Mouse (Mus musculus): ENCODE results near the gene Fgf22.

Fgf22 gene

DNA sequence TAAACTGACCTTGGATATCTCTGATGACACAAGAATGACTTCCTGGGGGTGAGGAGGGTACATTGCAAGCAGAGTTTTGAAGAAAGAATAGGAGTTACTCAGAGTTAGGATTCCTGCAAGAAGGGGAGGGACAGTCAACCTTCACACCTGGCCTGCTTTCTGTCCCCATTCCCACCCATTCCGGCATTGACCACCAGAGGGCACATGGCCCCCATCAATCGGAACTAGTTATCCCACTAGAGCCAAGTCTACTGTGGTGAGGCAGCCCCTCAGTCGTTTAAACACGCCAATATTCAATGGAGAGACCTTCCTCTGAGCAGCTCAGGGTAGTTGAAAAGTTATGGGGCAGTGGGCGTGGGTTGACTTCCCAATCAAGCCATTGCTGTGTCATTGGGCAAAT is 13.5 kb downstream of the Fgf22 start:
- DNase-seq = peak; percentile 80 to 84

DNA sequence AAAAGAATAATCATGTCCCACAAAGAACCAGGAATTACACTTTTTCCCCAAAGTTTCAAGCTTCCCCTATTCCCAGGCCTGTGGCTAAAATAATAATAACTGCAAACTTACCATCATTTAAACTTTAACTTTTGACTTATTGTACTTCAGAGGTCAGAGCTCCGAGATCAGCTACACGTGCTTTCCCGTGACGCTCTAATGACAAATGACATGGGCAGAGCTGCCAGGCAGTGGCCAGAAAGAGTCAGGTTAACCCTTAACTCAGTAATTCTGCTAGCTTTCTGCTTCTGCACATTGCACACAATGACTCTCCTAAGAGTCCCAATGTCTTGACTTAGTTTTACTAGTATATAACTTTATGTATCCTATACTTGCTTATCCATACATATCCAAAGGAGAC is 14.5 kb downstream of the Fgf22 start:
- DNase-seq = no peak

DNA sequence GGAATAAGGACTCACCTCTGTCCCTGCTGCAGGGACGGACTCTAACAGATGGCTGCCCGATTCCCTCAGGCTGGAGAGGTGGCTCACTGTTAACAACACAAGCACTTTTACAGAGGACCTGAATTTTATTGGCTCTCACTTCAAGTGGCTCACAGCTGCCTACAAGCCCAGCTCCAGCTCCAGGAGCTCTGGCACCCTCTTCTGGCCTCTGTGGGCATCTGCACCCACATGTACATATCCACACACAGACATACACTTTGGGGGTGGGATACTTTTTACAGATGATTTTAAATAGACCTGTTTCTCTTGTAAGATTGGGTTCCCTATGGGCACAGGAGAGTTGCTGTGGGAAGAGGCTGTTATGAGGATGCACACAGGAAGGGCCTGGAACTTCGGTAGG is 17.4 kb downstream of the Fgf22 start:
- no peak for DNase-seq

DNA sequence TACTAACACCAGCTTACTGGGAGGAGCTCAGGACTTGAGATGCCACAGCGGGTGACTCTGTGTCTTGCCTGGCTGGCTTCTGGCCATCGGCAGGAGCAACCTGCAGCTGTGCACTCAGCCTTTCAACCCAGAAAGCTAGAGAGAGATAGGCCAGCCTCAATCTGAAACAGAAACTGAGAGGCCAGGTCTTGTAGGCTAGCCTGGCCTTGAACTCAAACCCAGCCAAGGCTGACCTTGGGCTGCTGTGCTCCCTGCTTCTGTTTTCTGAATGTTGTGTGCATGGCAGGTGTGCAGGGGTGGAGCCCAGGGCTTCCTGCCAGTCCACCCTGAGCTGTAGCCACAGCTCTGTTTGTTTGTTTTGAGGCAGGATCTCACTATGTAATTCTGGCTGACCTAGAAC is 18.3 kb downstream of the Fgf22 start:
- no peak for DNase-seq

DNA sequence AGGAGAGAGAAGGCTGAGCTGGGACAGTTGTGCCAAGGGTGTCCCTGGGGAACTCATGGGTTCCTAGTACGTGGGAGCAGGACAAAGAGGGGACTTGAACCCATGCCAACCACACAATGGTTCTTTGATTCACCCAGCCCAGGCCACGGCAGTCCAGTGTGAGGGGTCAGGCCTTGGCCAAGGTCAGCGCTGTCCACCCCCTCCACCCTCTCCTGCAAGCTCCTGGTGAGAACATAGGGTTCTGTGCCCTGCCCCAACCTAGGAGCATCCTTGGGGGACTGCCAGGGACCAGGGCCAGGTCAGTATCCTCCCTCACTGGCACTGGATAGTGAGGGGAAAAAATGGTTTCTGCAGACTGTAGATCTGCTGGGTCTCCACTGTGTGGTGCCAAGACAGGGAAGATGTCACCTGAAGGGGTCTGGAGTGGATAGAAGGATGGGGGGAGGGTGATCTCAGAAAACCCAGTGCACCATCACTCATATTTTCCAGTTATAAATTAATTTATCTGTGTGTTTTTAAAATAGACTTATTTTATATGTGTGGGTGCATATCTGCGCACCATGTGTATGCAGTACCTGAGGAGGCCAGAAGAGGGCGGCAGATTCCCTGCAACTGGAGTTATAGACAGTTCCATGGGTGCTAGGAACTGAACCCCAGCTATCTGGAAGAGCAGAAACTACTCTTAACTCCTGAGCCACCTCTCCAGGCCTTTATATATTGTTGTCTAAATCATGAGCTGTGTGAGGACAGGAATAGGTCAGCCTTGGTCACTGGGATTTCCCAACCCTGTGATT is 19.8 kb downstream of the Fgf22 start:
- peak; percentile 46 to 47 for DNase-seq

DNA sequence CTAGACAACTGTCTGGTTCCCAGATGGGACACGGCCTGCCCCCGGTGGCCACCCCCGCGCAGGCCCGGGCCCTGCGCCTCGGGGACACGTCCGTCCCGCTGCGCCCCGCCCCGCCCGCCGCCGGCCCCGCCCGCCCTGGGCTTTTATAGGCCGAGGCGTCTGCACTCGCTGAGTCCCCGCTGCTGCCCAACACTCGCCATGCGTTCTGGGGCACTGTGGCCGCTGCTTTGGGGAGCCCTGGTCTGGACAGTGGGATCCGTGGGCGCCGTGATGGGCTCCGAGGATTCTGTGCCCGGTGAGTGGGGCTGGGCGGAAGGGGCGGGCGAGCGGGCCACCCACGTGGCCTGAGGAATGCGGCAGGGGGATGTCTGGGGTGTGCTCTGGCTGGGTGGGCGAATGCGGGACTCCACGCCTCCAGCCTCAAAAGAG is 22.2 kb downstream of the Fgf22 start, which contains the start of gene Fstl3:
Fstl3 (plus strand) TSS at position 170 of the 429 bp plus-strand sequence.
- DNase-seq = no peak

DNA sequence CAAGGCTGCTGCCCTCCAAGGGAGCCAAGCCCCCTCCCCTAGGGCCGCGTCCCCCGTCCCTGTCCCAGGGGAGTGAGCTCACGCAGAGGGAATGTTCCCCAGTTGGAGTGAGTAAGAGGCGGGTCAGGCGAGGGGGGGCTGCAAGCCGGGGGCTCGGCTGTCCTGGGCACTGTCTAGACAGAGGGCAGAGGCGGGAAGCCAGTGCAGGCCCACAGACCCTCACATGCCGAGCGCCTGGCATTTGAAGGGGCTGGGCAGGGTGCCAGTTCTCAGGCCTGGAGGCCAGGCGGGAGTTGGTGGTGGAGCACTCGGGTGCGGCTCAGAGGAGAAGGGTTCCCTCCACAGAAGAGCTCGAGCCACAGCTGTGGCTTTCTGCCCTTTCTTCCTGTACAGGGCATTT is 23.1 kb downstream of the Fgf22 start:
- no peak for DNase-seq

DNA sequence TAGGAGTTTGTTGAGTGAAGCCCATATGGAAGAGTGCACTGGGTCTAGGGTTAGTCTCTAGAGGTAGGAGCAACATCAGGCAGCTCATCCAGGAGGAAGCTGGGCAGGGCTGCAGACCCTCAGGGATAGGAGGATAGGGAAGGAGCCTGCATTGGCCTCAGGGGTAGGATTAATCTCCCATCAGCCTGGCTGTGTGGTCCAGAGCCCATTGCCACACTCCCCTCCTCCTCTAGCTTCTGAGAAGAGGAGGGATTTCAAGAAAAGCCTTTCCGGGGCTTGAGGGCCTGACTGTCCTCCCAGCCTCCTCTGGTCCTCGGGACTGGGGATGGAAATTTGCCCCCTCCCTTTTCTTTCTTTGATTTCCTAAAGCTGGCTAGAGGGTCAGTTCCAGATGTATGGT is 24.3 kb downstream of the Fgf22 start:
- no peak for DNase-seq

DNA sequence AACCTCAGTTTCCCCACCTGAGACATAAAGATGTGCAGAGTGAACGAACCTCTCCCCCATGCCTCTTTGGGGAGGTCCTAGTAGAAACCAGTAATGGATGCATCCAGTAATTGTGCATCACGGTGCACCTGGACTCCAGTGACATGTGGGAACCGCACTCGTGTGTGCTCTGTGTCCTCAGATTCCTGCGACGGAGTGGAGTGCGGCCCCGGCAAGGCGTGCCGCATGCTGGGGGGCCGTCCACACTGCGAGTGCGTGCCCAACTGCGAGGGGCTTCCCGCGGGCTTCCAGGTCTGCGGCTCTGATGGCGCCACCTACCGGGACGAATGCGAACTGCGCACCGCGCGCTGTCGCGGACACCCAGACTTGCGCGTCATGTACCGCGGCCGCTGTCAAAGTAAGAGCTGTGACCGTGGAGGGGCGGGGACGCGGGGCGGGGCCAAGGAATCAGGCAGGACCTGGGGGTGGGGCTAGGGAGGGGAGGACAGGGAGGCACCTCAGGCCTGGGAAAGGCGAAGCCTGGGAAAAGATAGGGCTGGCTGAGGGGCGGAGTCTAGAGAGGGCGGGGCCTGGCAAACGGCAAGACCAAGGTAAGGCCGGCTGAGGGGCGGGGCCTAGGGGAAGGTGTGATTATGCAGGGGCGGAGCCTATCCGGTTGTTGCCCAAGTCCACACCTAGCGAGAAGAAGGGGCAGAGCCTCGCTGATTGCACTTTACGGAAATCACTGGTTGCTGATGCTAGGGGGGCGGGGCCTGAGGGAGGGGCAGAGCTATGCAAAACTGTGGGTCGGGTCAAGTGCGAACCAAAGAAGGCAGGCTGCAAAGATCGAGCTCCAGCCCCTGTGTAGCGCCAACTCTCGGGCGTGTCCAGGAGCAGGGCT is 25.1 kb downstream of the Fgf22 start:
- peak; percentile 98 for DNase-seq

DNA sequence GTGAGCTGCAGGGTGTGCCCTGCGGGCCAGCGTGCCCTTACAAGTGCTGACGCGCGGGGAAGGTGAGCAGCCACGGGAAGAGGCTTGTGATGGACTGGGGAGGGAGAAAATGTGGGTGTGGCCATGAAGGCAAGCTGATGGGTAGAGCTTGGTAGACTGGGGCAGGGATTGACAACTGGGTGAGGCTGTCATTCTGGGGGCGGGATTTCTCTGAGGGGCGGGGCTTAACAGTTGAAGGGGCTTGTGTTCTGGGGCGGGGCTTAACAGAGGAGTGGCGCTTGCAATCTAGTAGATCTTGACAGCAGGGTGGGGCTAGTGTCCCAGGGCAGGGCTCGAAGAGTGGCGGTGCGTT is 25.8 kb downstream of the Fgf22 start:
- DNase-seq = peak in 1 of 2 experiments; percentile 82

DNA sequence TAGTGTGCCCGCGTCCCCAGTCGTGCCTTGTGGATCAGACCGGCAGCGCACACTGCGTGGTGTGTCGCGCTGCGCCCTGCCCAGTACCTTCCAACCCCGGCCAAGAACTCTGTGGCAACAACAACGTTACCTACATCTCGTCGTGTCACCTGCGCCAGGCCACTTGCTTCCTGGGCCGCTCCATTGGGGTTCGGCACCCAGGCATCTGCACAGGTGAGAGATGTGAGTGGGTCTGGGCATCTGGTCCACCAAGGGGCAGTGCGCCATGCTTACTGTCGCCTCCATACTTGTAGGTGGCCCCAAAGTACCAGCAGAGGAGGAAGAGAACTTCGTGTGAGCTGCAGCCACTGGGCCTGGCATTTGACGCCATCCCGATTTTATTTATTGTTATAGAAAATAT is 26.3 kb downstream of the Fgf22 start:
- no peak for DNase-seq

DNA sequence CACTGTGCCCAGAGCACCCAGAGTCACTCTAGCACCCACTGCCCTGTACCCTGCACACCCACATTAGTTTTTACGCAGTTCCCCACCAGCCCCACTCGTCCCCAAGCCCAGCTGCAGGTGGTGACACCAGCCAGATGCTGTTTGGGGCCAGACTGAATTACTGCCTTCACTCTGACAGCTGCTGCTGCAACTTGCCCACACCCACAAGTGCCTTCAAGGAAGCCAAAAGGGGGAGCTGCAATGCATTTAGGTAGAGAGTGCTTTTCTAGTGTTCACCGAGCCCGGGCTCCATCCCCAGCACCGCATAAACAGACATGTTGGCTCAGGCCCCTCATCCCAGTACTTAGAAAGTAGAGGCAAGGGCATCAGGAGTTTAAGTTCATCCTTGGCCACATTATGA is 27.1 kb downstream of the Fgf22 start:
- DNase-seq = no peak

DNA sequence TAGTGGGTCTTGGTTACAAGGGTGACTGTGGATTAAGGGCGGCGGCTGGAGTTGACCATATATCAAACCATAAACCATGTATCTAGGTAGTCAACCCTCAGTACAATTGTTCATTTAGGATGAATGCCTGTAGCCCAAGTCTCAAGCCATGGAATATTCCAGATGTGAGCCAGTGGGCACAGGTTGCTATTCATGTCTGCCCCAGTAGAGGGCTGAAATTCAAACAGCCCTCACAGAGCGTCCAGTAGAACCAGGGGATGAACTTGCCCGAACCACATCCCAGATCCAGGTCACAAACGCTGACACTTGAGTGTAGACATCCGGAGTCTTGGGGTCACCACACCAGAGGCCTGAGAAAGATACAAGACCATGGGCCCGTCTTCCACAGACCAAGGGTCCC is 28.2 kb downstream of the Fgf22 start:
- no peak for DNase-seq

DNA sequence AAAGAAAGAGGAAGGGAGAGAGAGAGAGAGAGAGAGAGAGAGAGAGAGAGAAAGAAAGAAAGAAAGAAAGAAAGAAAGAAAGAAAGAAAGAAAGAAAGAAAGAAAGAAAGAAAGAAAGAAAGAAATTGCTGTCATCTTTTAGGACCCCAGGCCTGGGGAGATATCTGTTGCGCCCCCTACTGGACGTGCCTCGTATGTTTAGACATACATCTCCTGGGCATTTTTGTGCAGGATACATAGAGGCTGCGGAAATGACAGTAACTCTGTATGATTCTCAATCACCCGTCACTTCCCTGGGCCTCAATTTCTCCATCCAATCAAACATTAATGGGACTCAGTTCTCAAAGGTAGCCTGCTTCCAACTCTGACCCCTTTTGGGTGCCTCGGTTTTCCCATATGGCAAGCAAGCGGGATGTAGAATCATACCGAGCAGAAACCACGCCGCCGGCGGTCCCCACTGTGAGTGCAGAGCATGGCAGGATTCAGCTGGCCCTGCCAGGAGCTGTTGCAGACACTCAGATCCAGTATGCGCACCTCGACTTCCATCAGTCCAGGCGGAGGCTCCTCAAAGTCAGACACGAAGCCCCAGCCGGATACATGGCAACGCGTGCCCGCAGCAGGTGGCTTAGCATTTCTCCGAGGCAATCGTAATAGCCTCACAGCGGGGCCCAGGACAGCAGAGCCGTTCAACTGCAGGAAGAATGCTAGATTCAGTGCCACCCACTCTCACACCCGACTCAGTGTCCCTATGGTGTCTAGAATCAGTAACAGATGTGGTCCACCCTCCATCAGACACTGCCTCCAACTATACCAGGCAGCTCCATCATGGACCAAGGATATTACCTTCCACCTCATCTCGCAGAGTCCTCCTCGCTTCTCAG is 29.3 kb downstream of the Fgf22 start:
- DNase-seq = peak; percentile 77 to 79

DNA sequence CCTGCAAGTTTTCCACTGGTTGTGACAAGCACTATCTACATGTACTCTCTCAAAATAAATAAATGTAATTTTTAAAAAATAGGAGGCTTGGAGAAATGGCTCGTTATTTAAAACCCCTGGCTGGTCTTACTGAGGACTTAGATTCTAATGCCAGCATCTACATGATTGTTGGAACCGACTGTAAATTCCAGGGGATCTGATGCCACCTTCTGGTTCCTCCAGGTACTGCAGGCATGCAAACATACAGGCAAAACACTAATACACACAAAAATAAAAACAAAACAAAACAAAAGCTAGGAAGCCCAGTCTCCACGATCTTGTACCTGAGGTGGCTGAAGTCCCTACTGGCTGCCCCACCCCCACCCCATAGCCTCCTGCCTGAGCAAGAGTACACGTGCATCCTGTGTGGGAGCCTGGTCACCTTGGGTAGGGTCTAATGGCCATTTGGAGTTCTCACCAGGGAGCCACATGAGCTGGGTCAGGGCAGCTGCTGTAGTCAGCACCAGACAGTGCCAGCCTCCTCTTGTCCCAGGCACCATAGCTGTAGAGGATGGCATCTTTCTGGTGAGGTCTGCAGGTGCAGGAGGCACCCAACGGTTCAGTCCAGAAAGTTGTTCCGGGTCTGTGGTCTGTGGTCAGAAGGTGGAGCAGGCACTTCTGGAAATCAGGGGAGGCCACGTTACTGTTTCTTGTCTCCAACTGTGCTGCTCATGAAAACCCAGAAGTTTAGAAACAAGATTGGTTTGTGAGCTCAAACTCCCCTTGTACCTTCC is 33.7 kb downstream of the Fgf22 start:
- DNase-seq = peak; percentile 87 to 90

DNA sequence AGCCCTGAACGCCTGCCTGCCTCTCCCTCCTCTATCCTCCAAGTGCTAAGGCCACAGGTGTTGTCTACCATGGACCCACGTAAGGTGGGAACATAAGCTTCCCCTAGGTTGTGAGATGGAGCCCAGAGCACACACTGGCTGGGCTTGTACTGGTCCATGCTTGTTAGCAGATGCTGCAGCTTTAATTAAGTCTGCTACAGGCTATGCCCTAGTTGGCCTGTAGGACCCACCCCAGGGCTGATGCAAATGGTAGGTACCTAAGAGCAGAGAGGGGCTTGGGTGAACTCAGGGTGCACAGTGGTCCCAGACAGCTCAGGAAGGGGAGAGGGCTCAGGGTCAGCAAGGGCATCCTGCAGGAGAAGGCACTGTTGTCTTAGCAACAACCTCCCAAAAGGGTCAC is 34.7 kb downstream of the Fgf22 start:
- DNase-seq = no peak

DNA sequence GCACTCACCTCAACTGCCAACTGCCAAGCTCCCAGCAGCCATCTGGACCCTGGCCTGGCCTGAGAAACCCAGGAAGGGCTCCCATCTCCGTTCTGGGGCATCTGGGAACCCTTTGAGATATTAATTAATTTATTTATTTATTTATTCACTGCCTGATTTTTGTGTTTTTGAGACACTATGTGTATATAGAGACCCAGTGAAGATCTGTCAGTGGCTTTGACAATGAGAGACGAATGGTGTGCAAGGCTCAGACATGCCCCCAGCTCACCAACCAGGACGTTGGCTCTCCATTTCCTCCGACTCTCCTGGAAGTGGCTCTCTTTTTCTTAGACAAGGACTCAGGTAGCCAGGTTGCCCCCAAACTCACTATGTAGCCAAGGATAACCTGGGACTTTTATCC is 36.0 kb downstream of the Fgf22 start, which contains the start of gene Prss57:
Prss57 (minus strand) TSS at position 101 of the 400 bp plus-strand sequence.
- DNase-seq = no peak

DNA sequence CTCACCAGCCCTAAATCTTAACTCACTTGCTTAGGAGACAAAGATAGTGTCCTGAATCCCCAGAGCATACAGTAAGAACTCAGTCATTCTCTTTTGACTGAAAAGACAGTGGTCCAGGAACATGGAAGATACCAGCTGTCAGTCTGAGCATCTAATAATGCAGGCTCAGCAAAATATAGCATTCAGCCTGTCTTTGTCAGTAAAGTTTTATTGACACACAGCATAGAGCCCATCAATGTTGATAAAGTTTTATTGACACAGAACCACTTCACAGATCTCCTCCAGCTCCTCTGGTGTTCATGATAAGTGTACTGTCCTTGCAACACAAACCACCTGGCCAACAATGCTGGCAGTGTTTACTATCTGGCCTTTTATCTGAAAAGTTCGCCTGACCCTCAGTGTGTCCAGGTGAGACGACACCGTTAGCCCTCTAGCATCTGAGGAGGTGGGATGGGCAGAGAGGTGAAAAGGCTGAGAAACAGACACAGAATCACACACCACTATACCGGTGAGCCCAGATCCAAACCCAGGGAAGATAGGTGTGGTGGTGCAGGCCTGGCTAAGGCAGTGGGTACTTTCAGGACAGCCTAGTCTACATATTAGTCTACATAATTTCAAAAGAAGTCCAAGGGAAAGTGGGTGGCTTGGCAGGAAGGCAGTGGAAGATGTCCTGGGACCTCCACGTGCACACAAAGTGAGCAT is 37.6 kb downstream of the Fgf22 start:
- DNase-seq = no peak

DNA sequence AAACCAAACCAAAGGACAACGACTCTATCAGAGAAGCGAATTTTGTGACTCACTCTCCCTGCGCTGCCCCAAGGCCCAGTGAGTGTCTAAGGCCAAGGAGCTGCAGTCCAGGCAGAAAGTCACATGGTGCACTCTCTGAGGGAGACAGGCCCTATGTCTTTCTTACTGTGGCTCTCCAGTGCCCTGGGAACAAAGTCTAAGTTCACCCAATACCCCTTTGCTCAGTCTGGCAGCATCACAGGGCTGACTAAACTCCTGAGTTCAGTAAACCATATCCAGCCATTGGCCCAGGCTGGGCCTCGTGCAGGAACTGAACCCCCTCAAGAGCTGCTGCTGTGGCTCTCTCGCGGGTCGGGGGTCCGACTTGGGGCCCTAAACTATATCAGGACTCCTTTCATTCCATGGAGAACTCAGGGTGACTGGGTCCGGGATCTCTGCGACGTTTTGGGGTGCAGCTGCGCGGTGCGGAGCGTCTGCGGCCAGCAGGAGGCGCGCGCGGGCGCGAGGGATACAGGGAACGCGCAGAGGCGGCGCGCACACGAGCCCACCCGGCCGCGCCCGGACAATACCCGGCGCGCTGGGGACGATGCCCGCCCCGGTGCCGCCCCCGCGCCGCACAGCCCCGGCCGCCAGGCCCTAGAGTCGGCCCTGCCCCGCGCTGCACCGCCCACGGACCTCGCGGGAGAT is 38.3 kb downstream of the Fgf22 start, which contains the start of gene Palm:
Palm (plus strand) TSS at position 522 of the 687 bp plus-strand sequence.
- peak; percentile 82 to 87 for DNase-seq

DNA sequence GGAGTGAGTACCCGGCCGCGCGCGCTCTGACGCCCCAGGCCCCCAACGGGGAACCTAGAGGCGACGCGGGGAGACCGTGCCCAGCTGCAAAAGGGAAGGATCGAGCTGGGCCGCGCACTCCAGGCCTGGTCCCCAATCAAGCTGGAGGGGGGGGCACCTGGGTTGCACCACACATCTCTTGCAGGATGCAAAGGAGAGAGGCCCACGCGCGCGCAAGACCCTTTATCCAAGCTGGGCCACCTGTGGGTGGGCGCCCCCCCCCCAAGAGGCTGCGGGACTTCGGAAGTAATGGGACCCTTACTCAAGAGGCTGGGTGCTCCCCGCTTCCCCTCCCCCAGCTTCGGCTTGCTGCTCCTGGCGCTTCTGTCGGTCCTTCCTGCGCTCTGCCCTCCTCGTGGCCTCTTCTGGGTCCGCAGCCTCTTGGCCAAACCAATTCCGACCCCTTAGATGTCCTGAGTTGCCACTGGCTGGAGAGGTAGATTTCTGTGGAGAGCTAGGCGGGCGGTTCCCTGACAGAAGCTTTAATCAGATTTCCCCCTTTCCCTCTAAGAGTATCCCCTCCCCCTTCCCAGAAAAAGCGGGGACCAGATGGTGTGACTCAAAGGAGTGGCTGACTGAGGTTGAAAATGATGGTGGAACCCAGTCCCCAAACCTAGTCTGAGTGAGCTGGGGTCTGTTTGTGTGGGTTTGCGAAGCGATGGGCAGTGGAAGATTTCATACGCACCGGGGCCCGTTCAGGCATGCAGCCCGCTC is 39.0 kb downstream of the Fgf22 start:
- DNase-seq = no peak
